Mouse (Mus musculus) myocyte (in vitro differentiated cells): ENCODE results near the gene Spata16. TPM values are rescaled to one million over a fixed set of nuclear protein-coding genes. Genes with fewer than 3 reads are reported as not detected.

ENCODE experiments used
- H3K27me3 ChIP-seq: one replicate; pipeline ENCODE4 v1.6.1; 2011; ENCODE audit not compliant: control insufficient read depth, insufficient read depth, insufficient read length
- H3K36me3 ChIP-seq: one replicate; pipeline ENCODE4 v1.6.1; 2011; ENCODE audit not compliant: control insufficient read depth, insufficient read depth
- H3K4me2 ChIP-seq: one replicate; pipeline ENCODE4 v1.6.1; 2011; ENCODE audit warnings: low read depth, control low read depth
- H3K4me3 ChIP-seq: one replicate; pipeline ENCODE4 v1.5.1; 2011; ENCODE audit warnings: mild to moderate bottlenecking, control low read depth, moderate library complexity
- H3K79me2 ChIP-seq: one replicate; pipeline ENCODE4 v1.6.1; 2011; ENCODE audit not compliant: control insufficient read depth, insufficient read depth
- H3ac ChIP-seq: one replicate; pipeline ENCODE4 v1.6.1; 2011; ENCODE audit not compliant: control insufficient read depth, insufficient read length
- CEBPB ChIP-seq: IDR thresholded peaks from 2 replicates; pipeline ENCODE4 v1.6.1; 2011; ENCODE audit warnings: mild to moderate bottlenecking, moderate library complexity; ENCODE audit not compliant: poor library complexity, insufficient read depth, severe bottlenecking
- E2F4 ChIP-seq: IDR thresholded peaks from one replicate; pipeline ENCODE4 v1.6.1; 2011; ENCODE audit warnings: mild to moderate bottlenecking, control low read depth, moderate library complexity; ENCODE audit not compliant: insufficient read depth
- MAX ChIP-seq: IDR thresholded peaks from one replicate; pipeline ENCODE4 v1.6.1; 2011; ENCODE audit warnings: low read depth, mild to moderate bottlenecking, control low read depth
- MYOD1 ChIP-seq, 3 experiments: IDR thresholded peaks; one replicate each; pipeline ENCODE4 v1.6.1; 2011; ENCODE audit warnings: control low read depth in 2 of 3, low read depth in 2 of 3, mild to moderate bottlenecking in 2 of 3, moderate library complexity in 1 of 3; ENCODE audit not compliant: insufficient read length in 2 of 3, control insufficient read depth in 1 of 3
- MYOG ChIP-seq, 3 experiments: IDR thresholded peaks; one replicate each; pipeline ENCODE4 v1.6.1; 2011; ENCODE audit warnings: control low read depth in 2 of 3, low read depth in 2 of 3, mild to moderate bottlenecking in 2 of 3; ENCODE audit not compliant: insufficient read length in 2 of 3, control insufficient read depth in 1 of 3, insufficient read depth in 1 of 3
- POLR2A ChIP-seq: IDR thresholded peaks from one replicate; pipeline ENCODE4 v1.6.1; 2011; ENCODE audit warnings: low read depth, mild to moderate bottlenecking, control low read depth, moderate library complexity; ENCODE audit not compliant: insufficient read length
- POLR2AphosphoS2 ChIP-seq: IDR thresholded peaks from one replicate; pipeline ENCODE4 v1.6.1; 2011; ENCODE audit warnings: low read depth, control low read depth; ENCODE audit not compliant: insufficient read length
- REST ChIP-seq: IDR thresholded peaks from one replicate; pipeline ENCODE4 v1.6.1; 2011; ENCODE audit warnings: mild to moderate bottlenecking, control low read depth, moderate library complexity; ENCODE audit not compliant: insufficient read depth, insufficient read length
- SRF ChIP-seq: IDR thresholded peaks from one replicate; pipeline ENCODE4 v1.6.1; 2011; ENCODE audit warnings: low read depth; ENCODE audit not compliant: control insufficient read depth, insufficient read length
- TCF12 ChIP-seq: IDR thresholded peaks from one replicate; pipeline ENCODE4 v1.6.1; 2011; ENCODE audit warnings: mild to moderate bottlenecking, control low read depth; ENCODE audit not compliant: poor library complexity, insufficient read depth, severe bottlenecking
- TCF3 ChIP-seq: IDR thresholded peaks from one replicate; pipeline ENCODE4 v1.6.1; 2011; ENCODE audit warnings: low read depth, control low read depth; ENCODE audit not compliant: insufficient read length
- USF1 ChIP-seq: IDR thresholded peaks from one replicate; pipeline ENCODE4 v1.6.1; 2011; ENCODE audit warnings: low read depth, mild to moderate bottlenecking, control low read depth, moderate library complexity
- polyA plus RNA-seq: library from polyadenylated mRNA; unstranded; fragments of >200 nt; fragmentation: generic; extraction: Trizol; gene quantifications from one replicate; pipeline ENCODE4 v1.2.1, GENCODE M21; 2012; ENCODE audit warnings: missing spikeins

Spata16 gene
- polyA plus RNA-seq, 1 experiment, result not detected

GRCm38 (mm10) chr3:26850691-26851563, 213.5 kb downstream of the Spata16 start:
- no peak overlapping the region for H3ac ChIP-seq
- H3K79me2 ChIP-seq, result no peaks in the 10 kb centered on the region
- TF ChIP-seq MYOG (IDR thresholded peaks at IDR 0.05; ENCODE audit: control insufficient read depth in 1 of 3, insufficient read depth in 1 of 3, insufficient read length in 2 of 3, low read depth in 2 of 3) (no peak), POLR2A (no peak), TCF3 (no peak), CEBPB (no peak), TCF12 (no peak), MYOD1 (IDR thresholded peaks at IDR 0.05; ENCODE audit: control insufficient read depth in 1 of 3, insufficient read length in 2 of 3, low read depth in 2 of 3) (no peak), MAX (no peak), E2F4 (no peak), POLR2AphosphoS2 (no peak), REST (no peak)
- no peak overlapping the region for H3K4me2 ChIP-seq
- no peaks in the 10 kb centered on the region for H3K36me3 ChIP-seq
- no peaks in the 10 kb centered on the region for H3K27me3 ChIP-seq
- no peak overlapping the region for H3K4me3 ChIP-seq

GRCm38 (mm10) chr3:26853557-26853956, 216.1 kb downstream of the Spata16 start:
- TF ChIP-seq MAX, result no peak
- no peak for TF ChIP-seq POLR2AphosphoS2
- no peak for TF ChIP-seq TCF3
- TF ChIP-seq POLR2A, result no peak
- TF ChIP-seq USF1, result no peak
- TF ChIP-seq CEBPB, result no peak
- TF ChIP-seq SRF, result no peak
- TF ChIP-seq REST, result no peak
- no peak for TF ChIP-seq MYOG (IDR thresholded peaks at IDR 0.05; ENCODE audit: control insufficient read depth in 1 of 3, insufficient read depth in 1 of 3, insufficient read length in 2 of 3, low read depth in 2 of 3)
- no peak for TF ChIP-seq MYOD1 (IDR thresholded peaks at IDR 0.05; ENCODE audit: control insufficient read depth in 1 of 3, insufficient read length in 2 of 3, low read depth in 2 of 3)
- TF ChIP-seq E2F4, result no peak
- no peak for TF ChIP-seq TCF12
- no peaks in the 10 kb centered on the region for H3K36me3 ChIP-seq
- H3K27me3 ChIP-seq, result no peaks in the 10 kb centered on the region

GRCm38 (mm10) chr3:26874706-26875105, 237.3 kb downstream of the Spata16 start:
- no peak overlapping the region for H3ac ChIP-seq
- no peaks in the 10 kb centered on the region for H3K27me3 ChIP-seq
- H3K4me2 ChIP-seq, result no peak overlapping the region
- H3K79me2 ChIP-seq, result no peaks in the 10 kb centered on the region
- no peaks in the 10 kb centered on the region for H3K36me3 ChIP-seq
- H3K4me3 ChIP-seq, result no peak overlapping the region
- TF ChIP-seq POLR2AphosphoS2, result no peak
- TF ChIP-seq POLR2A, result no peak
- no peak for TF ChIP-seq CEBPB
- TF ChIP-seq REST, result no peak
- TF ChIP-seq MYOD1 (IDR thresholded peaks at IDR 0.05; ENCODE audit: control insufficient read depth in 1 of 3, insufficient read length in 2 of 3, low read depth in 2 of 3), result no peak
- no peak for TF ChIP-seq MAX
- no peak for TF ChIP-seq E2F4
- TF ChIP-seq SRF, result no peak
- no peak for TF ChIP-seq MYOG (IDR thresholded peaks at IDR 0.05; ENCODE audit: control insufficient read depth in 1 of 3, insufficient read depth in 1 of 3, insufficient read length in 2 of 3, low read depth in 2 of 3)
- TF ChIP-seq USF1, result no peak
- no peak for TF ChIP-seq TCF12

More at GRCm38 (mm10) chr3:26853557-26853956, 216.1 kb downstream of the Spata16 start:
- H3K4me2 ChIP-seq, result no peak overlapping the region
- no peaks in the 10 kb centered on the region for H3K79me2 ChIP-seq
- no peak overlapping the region for H3ac ChIP-seq
- no peak overlapping the region for H3K4me3 ChIP-seq

DNA sequence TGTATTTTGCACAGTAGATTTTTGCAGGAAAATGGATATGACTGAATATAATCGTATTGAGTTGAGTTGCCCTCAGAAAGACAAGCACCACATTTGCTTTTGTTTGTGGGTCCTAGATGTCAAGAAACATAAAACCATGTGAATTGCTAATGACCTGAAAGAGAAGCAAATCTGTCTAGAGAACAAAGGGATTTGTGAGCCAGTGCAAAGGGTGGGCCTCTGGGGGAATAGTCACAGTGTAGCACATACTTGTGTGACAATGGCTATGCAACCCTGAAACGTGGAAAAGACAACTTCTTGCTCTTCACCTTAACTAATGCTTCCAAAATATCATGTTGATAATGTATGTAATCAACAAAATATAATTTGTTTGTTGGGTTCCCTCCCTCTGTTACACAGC, 239.9 kb downstream of the Spata16 start:
- H3ac ChIP-seq, result no peak overlapping the region
- no peaks in the 10 kb centered on the region for H3K79me2 ChIP-seq
- no peak overlapping the region for H3K4me2 ChIP-seq
- H3K36me3 ChIP-seq, result no peaks in the 10 kb centered on the region
- TF ChIP-seq MYOG (IDR thresholded peaks at IDR 0.05; ENCODE audit: control insufficient read depth in 1 of 3, insufficient read depth in 1 of 3, insufficient read length in 2 of 3, low read depth in 2 of 3), result no peak
- no peak for TF ChIP-seq CEBPB
- TF ChIP-seq USF1, result no peak
- TF ChIP-seq TCF3, result no peak
- no peak for TF ChIP-seq POLR2A
- TF ChIP-seq MYOD1 (IDR thresholded peaks at IDR 0.05; ENCODE audit: control insufficient read depth in 1 of 3, insufficient read length in 2 of 3, low read depth in 2 of 3), result no peak
- TF ChIP-seq POLR2AphosphoS2, result no peak
- TF ChIP-seq E2F4, result no peak
- no peak for TF ChIP-seq SRF
- no peak for TF ChIP-seq TCF12
- no peak for TF ChIP-seq MAX
- TF ChIP-seq REST, result no peak
- H3K4me3 ChIP-seq, result no peak overlapping the region
- no peaks in the 10 kb centered on the region for H3K27me3 ChIP-seq
